Mouse (Mus musculus): ENCODE results near the gene Pten.

DNA sequence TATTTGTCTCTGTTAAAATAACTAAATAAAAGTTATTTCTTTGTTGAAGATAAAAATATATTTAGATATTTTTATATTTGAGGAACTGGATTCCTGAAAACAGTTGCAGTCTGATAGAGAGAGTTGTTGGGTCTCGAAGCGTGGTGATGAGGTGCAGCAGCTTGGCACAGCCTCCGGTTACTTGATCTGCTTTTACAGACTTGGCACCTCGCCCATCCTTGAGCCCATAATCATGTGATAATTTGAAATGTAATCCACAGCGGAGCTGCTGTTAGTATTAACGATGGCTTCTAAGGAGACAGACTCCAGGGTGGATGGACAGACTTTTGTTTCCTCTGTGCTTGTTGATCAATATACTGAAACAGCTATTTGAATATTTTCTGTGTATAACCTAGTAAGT is 35.3 kb downstream of the Pten start:
- TF ChIP-seq CTCF (IDR thresholded peaks at IDR 0.05; ENCODE audit: extremely low read depth, insufficient read depth, insufficient read length, insufficient replicate concordance): no peak
- TF ChIP-seq POLR2A (IDR thresholded peaks at IDR 0.05; ENCODE audit: low read depth, low read length): no peak

Measured in spleen, adult 2 months (tissue).